Mouse (Mus musculus): ENCODE results near the gene Sugt1.

Gene Sugt1

GRCm38 (mm10) chr14:79677108-79677753 is 89.7 kb downstream of the Sugt1 start:
- DNase-seq (ENCODE audit: low spot score in 2 of 2), result no peak

DNA sequence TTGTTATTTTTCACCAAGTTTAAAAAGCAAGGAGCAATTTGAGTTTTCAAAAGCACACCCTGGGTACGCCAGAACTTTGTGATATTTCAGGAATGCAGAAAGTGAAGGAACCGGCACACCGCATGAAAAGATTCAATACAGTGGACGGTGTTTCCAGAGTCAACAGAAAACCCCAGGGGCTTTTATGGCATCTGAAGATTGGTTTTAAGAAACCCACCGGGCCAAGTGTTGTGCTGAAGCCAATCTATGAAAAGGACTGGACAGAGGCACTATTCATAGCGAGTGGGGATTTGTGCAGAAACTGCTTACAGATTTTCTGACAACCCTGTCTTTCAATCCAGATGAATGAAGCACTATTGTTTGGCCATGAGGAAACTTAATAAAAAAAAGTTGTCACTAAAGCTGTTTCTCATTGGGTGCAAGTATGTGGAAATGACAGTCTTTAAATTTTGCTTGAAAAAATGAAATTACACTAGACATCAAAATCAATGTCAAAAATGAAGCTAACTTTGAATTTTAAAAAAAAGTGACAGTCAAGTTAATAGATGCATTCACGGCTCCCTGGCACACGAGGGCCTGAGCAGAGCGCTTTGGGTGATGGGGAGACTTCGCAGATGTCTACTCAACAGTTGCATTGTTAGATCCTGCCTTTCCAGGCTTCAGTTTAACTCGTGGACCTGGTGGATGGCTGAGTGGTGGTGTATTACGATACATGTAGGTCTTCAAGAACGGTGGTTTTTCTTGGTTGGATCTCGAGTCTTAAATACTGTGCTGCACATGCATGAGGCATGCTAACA is 90.6 kb downstream of the Sugt1 start:
- DNase-seq (ENCODE audit: low spot score in 2 of 2), result no peak

GRCm38 (mm10) chr14:79680652-79681051 is 93.2 kb downstream of the Sugt1 start:
- DNase-seq (ENCODE audit: low spot score in 2 of 2), result peak in 1 of 2 experiments; percentile 38

Measured in cerebellum, postnatal 4 days (tissue).